Mouse (Mus musculus) small intestine, adult 2 months (tissue): ENCODE measurements around the gene Car11.

Experiments
- CTCF ChIP-seq: fragments of 200-500 bp; IDR thresholded peaks from 2 replicates; pipeline ENCODE4 v1.5.1; 2012; ENCODE audit warnings: low read depth, mild to moderate bottlenecking, control low read depth, inconsistent platforms, low read length, moderate library complexity, mixed read lengths; ENCODE audit not compliant: insufficient replicate concordance, insufficient read length; ENCODE audit errors: extremely low read depth
- POLR2A ChIP-seq: fragments of 200-500 bp; IDR thresholded peaks from 2 replicates; pipeline ENCODE4 v1.6.1; 2012; ENCODE audit warnings: low read depth, mild to moderate bottlenecking, control low read depth, inconsistent platforms, low read length, moderate library complexity

GRCm38 (mm10) chr7:45689800-45690199 lies 9.8 kb upstream of the Car11 start:
- no peak for TF ChIP-seq CTCF
- no peak for TF ChIP-seq POLR2A
